Mouse (Mus musculus): ENCODE data around the gene Plb1.
A peak's percentile ranks its signal among the peaks of the same experiment; 100 is the strongest.

Plb1 gene

GRCm38 (mm10) chr5:32336092-32336491, 103.6 kb downstream of the Plb1 start:
- no peak for DNase-seq

- no peak for DNase-seq
Observed at GRCm38 (mm10) chr5:32337336-32337735, 104.8 kb downstream of the Plb1 start.

- DNase-seq, result no peak
Observed at GRCm38 (mm10) chr5:32338339-32338738, 105.8 kb downstream of the Plb1 start.

GRCm38 (mm10) chr5:32338766-32339165, 106.3 kb downstream of the Plb1 start:
- DNase-seq, result no peak

DNA sequence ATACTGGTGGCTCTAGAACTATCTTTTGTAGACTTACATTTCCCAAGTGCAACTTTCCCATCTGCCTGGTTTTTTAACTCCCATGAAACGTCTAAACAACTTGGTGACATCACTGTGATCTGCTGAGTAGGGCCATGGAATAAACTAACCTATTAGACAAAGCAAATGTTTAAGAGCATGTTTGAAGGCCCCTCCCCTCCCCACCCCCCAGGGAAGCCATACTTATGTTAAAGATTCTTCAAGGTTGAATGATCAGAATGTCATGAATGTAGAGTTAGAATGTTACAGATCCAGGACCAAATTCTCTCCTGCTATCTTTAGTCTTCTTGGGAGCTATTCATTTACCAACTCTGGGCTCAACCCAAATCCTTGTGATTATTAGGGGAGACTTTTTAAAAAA, 107.7 kb downstream of the Plb1 start:
- no peak for DNase-seq

- no peak for DNase-seq
Observed at GRCm38 (mm10) chr5:32342711-32343285, 110.3 kb downstream of the Plb1 start.

- DNase-seq, result peak in 1 of 2 experiments; percentile 19
Observed at GRCm38 (mm10) chr5:32346025-32346912, 113.8 kb downstream of the Plb1 start.

- no peak for DNase-seq
Observed at GRCm38 (mm10) chr5:32349718-32350117, 117.2 kb downstream of the Plb1 start.

DNA sequence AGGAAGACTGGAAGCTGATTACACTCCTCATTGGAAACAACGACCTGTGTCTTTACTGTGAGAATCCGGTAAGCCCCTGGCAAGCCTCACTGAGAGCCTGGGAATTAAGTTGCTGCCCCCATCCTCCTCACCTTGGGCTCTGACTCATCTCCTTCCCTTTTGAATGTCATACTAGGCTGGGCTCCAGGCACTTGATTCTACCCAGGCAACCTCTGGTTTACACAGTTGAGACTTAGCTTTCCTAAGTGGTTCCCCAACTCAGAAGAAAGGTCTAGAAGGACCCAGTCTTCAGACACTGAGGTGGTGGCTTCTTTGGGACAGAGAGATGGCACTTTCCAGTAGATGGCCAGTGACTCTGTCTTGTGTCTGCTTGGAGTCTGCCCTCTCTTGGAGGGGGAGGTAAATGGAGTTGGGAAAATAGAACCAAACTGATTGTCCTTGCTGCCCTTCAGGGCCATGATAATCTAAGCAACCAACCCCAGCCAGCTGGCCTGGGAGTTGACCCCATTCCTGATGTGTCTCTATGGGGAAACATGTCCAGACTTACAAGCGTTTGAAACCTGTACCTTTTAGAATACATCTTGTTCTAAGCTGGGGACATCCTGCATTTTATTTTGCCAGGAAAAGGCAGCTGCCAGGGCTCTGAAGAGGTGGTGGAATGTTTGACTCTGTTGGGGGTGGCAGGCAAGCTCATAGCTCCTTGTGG, 118.2 kb downstream of the Plb1 start:
- no peak for DNase-seq

DNA sequence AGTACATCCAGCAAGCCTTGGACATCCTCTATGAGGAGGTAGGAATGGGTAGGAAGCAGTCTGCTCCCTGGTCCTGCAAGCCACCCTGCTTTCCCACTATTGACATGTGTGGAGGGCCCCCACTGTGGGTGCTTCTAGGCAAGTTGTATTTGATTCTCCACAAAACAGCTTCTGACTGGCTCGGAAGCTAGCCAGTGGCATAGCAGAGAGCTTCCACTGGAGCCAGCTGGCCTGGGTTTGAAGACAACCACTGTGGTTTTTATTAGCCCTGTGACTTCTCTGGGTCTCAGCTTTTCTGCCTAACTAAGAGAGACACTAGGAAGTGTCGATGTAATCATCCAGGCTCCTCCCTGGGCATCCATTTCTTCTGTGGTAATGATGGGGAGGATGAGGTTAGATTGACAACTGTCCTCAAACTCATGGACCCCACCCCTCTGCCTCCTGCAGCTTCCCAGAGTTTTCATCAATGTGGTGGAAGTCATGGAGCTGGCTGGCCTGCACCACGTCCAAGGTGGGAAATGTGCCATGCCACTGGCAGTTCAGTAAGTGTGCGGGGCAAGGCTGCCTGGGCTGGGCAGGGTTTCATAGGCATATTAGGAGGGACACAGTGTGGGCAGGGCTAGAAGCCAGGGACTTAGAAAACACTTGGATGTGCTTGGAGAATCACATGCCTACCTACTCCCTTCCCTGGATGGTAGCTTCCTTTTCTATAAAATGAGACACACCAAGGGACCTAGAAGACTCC, 119.4 kb downstream of the Plb1 start:
- no peak for DNase-seq

GRCm38 (mm10) chr5:32352845-32353244, 120.3 kb downstream of the Plb1 start:
- DNase-seq, result no peak

- DNase-seq, result no peak
Observed at GRCm38 (mm10) chr5:32353280-32353679, 120.8 kb downstream of the Plb1 start.

GRCm38 (mm10) chr5:32360511-32360910, 128.0 kb downstream of the Plb1 start:
- no peak for DNase-seq

- DNase-seq, result no peak
Observed at GRCm38 (mm10) chr5:32361441-32362235, 129.1 kb downstream of the Plb1 start.

GRCm38 (mm10) chr5:32369391-32369790, 136.9 kb downstream of the Plb1 start:
- DNase-seq, result no peak

- no peak for DNase-seq
Observed at GRCm38 (mm10) chr5:32371239-32371638, 138.7 kb downstream of the Plb1 start.

GRCm38 (mm10) chr5:32378546-32378945, 146.0 kb downstream of the Plb1 start:
- DNase-seq, result peak; percentile 10 to 26

DNA sequence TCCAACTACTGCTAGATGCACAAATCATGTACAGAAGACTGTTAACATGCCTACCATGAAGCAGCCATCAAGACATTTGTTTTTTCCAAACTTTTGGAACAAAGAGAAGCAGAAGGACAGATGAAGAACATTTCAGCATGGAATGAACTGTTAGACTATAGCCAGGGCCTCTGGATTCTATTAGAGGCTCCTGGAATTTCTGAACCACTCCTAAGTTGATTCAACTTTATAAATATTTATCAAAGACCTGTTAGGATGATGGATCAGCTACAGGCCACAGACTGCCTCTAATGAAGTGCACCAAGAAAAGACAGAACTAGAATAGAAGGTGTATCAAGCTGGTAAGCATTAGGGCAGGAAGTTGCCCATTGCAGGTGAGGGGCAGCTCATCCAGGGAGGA, 156.1 kb downstream of the Plb1 start:
- no peak for DNase-seq

- no peak for DNase-seq
Observed at GRCm38 (mm10) chr5:32390295-32390694, 157.8 kb downstream of the Plb1 start.

DNA sequence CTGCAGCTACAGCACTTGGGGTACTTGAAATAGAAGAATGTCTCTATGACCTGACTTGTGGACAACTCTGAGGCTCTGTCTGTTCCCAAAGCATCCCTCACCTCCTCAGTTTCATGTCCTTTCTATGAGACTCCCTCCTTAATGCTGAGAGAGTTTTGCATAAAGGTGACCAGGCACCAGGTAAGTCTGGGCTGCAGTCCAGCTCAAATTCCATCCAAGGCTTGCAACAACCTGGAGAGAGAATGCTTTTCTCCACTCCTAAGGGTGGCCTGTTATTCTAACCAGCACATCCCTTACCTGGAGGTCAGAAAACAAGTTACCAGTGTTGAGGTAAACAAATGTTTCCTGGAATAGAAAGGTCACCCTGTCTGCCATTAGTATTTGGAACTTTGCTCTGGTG, 159.8 kb downstream of the Plb1 start:
- no peak for DNase-seq

GRCm38 (mm10) chr5:32394586-32394985, 162.1 kb downstream of the Plb1 start:
- DNase-seq, result no peak
